Mouse (Mus musculus) neural tube, embryonic 13.5 days (tissue): ENCODE data around the gene Bod1. TPM values are rescaled to one million over a fixed set of nuclear protein-coding genes. Genes with fewer than 3 reads are reported as not detected.

Experiments used
- ATAC-seq: fragments of 200-750 bp; cut with Nextera tagmentation; 2 replicates; pipeline ENCODE4 v1.8.0; 2017; ENCODE audit warnings: low read depth, mild to moderate bottlenecking, moderate TSS enrichment, moderate library complexity
- H3K27ac ChIP-seq: fragments of 300-500 bp; sonication (generic); replicated peaks from 2 replicates; pipeline ENCODE4 v1.5.1; 2015; ENCODE audit warnings: moderate library complexity, mild to moderate bottlenecking, inconsistent platforms
- H3K27me3 ChIP-seq: fragments of 300-500 bp; sonication (generic); 2 replicates; pipeline ENCODE4 v1.6.1; 2015; ENCODE audit warnings: mild to moderate bottlenecking, inconsistent platforms
- H3K36me3 ChIP-seq: fragments of 300-500 bp; sonication (generic); 2 replicates; pipeline ENCODE4 v1.6.1; 2015; ENCODE audit warnings: mild to moderate bottlenecking, inconsistent platforms
- H3K4me1 ChIP-seq: fragments of 300-500 bp; sonication (generic); replicated peaks from 2 replicates; pipeline ENCODE4 v1.6.1; 2015; ENCODE audit warnings: inconsistent platforms
- H3K4me2 ChIP-seq: fragments of 300-500 bp; sonication (generic); 2 replicates; pipeline ENCODE4 v1.6.1; 2015; ENCODE audit warnings: inconsistent platforms, mild to moderate bottlenecking, moderate library complexity
- H3K4me3 ChIP-seq: fragments of 300-500 bp; sonication (generic); 2 replicates; pipeline ENCODE4 v1.5.1; 2015; ENCODE audit warnings: mild to moderate bottlenecking, inconsistent platforms
- H3K9ac ChIP-seq: fragments of 300-500 bp; sonication (generic); 2 replicates; pipeline ENCODE4 v1.6.1; 2015; ENCODE audit warnings: moderate library complexity, mild to moderate bottlenecking, inconsistent platforms
- H3K9me3 ChIP-seq: fragments of 300-500 bp; sonication (generic); 2 replicates; pipeline ENCODE4 v1.6.1; 2016; ENCODE audit warnings: inconsistent platforms
- WGBS: fragments of 180-500 bp; shearing (Covaris S2); methylation state at CpG from one replicate; pipeline ENCODE4 v1.1.7; 2015; 5-methylcytosine and 5-hydroxymethylcytosine counted together
- polyA plus RNA-seq: library from polyadenylated mRNA; unstranded; fragments of >200 nt; fragmentation: Nextera tagmentation; extraction: Ambion mirVana; gene quantifications from 2 replicates; pipeline ENCODE4 v1.2.1, GENCODE M21; 2015

The Bod1 gene
- polyA plus RNA-seq, 1 experiment from 2014 or later, result 146 TPM

- Histone ChIP-seq H3K4me3 (no peak overlapping the region), H3K27me3 (no peaks in the 10 kb centered on the region), H3K36me3 (no peaks in the 10 kb centered on the region), H3K4me1 (no peaks in the 10 kb centered on the region), H3K9ac (no peak overlapping the region), H3K4me2 (no peak overlapping the region), H3K9me3 (no peaks in the 10 kb centered on the region), H3K27ac (no peak overlapping the region)
- no peak for ATAC-seq
- WGBS, result 54% methylated on average over 2 of the region's 2 CpGs
Measured at GRCm38 (mm10) chr11:31620796-31621195, 50.9 kb downstream of the Bod1 start.

GRCm38 (mm10) chr11:31617797-31618196, 53.9 kb downstream of the Bod1 start:
- no peak overlapping the region for H3K4me2 ChIP-seq
- WGBS, result 83% methylated on average over 3 of the region's 3 CpGs
- H3K4me1 ChIP-seq, result no peaks in the 10 kb centered on the region
- H3K27ac ChIP-seq, result no peak overlapping the region
- no peaks in the 10 kb centered on the region for H3K36me3 ChIP-seq
- no peaks in the 10 kb centered on the region for H3K27me3 ChIP-seq
- no peak overlapping the region for H3K9ac ChIP-seq
- H3K4me3 ChIP-seq, result no peak overlapping the region
- no peaks in the 10 kb centered on the region for H3K9me3 ChIP-seq
- no peak for ATAC-seq

- Histone ChIP-seq H3K36me3 (no peaks in the 10 kb centered on the region), H3K4me3 (no peak overlapping the region), H3K9ac (no peak overlapping the region), H3K27ac (no peak overlapping the region), H3K4me2 (no peak overlapping the region), H3K27me3 (no peaks in the 10 kb centered on the region), H3K9me3 (no peaks in the 10 kb centered on the region), H3K4me1 (no peaks in the 10 kb centered on the region)
- 62% methylated on average over 3 of the region's 3 CpGs for WGBS
- no peak for ATAC-seq
Measured at GRCm38 (mm10) chr11:31617236-31617635, 54.4 kb downstream of the Bod1 start.

- no peaks in the 10 kb centered on the region for H3K4me1 ChIP-seq
- 69% methylated on average over 4 of the region's 4 CpGs for WGBS
- no peak for ATAC-seq
Measured at GRCm38 (mm10) chr11:31616722-31617121, 55.0 kb downstream of the Bod1 start.

More at GRCm38 (mm10) chr11:31616722-31617121, 55.0 kb downstream of the Bod1 start:
- H3K9ac ChIP-seq, result no peak overlapping the region
- no peak overlapping the region for H3K27ac ChIP-seq
- H3K36me3 ChIP-seq, result no peaks in the 10 kb centered on the region
- no peaks in the 10 kb centered on the region for H3K9me3 ChIP-seq
- H3K4me2 ChIP-seq, result no peak overlapping the region
- no peak overlapping the region for H3K4me3 ChIP-seq
- no peaks in the 10 kb centered on the region for H3K27me3 ChIP-seq

Other genes with a start within 250 kb of the Bod1 start
- 15.1 and 18.2 TPM in 2 replicates for gene Cpeb4, start 200.3 kb upstream of the Bod1 start, polyA plus RNA-seq